Mouse (Mus musculus) heart, adult 2 months (tissue): Measurements from ENCODE around the gene Rtn3.

ENCODE experiments used
- CTCF ChIP-seq: fragments of 200-600 bp; IDR thresholded peaks from 2 replicates; pipeline ENCODE4 v1.8.1; 2022; ENCODE audit warnings: antibody characterized with exemption, mild to moderate bottlenecking, moderate library complexity
- EP300 ChIP-seq: fragments of 200-500 bp; IDR thresholded peaks from 2 replicates; pipeline ENCODE4 v1.6.1; 2011; ENCODE audit warnings: low read depth, low read length, control low read depth; ENCODE audit not compliant: insufficient read depth
- POLR2A ChIP-seq: fragments of 200-500 bp; IDR thresholded peaks from 2 replicates; pipeline ENCODE4 v1.6.1; 2011; ENCODE audit warnings: mild to moderate bottlenecking, low read depth, low read length, control low read depth; ENCODE audit not compliant: insufficient read depth

- TF ChIP-seq EP300 (no peak), CTCF (no peak), POLR2A (no peak)
Observed at GRCm38 (mm10) chr19:7524879-7525278, 41.8 kb upstream of the Rtn3 start.
